Mouse (Mus musculus): ENCODE data around the gene Casc3. TPM values are rescaled to one million over a fixed set of nuclear protein-coding genes. Genes with fewer than 3 reads are reported as not detected.

The Casc3 gene
- total RNA-seq, 4 experiments from 2014 or later: 34.3 to 47.2 (median 41.6) TPM

DNA sequence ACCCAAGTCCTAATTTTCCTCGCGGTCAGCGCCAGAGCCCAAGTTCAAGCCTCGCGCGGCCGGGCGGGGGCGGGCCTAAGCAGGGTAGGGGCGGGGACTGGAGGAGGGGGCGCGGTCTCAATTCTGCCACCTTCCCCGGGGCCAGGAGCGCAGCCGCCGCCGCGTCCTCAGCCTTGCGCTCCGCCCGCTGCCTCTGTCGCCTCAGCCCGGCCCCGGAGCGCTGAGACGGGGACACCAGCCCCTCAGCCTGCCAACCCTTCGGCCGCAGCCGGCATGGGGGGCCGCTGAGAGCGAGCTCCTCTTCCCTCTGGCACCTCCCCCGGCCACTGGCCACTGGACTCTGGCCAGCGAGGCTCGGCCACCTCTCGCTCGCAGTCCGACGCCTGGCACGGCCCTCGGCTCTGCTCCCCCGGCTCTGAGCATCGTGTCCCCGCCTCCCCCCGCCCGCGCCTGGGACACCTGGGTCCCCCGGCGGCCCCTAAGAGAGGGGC is 32.0 kb downstream of the Casc3 start, which contains the start of gene Rapgefl1:
TSS of gene Rapgefl1 (plus strand) at position 135 of the 491 bp plus-strand sequence.
- DNase-seq: peak; percentile 58

DNA sequence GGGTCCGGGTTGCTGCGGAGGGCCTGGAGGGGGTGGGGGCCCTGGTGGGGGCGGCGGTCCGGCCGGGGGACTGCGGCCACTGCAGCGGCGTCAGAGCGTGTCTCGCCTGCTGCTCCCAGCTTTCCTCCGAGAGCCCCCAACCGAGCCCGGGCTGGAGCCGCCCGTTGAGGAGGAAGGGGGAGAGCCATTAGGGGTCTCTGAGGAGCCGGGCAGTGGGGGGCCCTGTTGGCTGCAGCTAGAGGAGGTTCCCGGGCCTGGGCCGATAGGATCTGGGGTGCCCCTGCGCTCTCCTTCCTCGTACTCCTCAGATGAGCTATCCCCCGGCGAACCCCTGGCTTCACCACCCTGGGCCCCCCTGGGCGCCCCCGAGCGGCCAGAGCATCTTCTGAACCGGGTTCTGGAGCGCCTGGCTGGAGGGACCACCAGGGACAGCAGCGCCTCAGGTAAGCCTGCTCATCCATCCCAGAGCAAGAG is 32.6 kb downstream of the Casc3 start:
- DNase-seq: no peak

DNA sequence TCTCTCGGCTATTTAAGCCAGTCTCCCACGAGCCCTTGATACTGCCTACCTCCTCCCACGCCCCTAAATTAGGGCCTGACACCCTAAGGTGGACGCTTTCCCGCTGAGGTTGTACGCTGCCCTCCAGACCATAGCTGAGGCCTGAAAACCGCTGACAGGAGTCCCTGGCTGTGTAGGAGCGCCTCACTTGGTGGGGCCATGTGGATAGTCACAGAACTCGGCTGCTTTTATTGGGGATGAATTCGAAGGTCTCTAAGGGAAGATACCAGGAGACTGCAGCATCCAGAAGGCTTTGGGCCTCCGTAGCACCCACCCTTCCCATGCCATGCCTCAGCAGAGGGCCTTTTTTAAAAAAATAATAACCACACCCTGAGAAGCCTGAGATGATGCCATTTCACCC is 33.2 kb downstream of the Casc3 start:
- DNase-seq: no peak

DNA sequence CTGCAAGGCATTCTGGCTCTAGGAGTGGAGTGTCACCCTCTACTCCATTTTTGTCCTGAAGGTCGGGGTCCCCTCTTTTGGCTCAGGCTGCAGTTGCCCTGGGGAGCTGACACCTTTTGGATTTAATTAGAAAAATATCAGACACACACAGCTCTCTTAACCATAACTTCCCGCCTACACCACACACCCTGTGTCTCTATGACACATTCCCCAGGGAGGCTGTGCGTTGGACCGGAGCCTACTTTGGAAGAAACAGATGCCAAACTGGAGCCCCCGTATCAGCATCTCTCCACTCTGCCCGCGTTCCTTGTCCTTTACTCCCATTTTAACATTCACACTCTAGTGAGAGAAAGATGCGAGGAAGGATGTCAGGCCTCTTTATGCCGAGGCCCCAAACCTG is 33.8 kb downstream of the Casc3 start:
- no peak for DNase-seq

DNA sequence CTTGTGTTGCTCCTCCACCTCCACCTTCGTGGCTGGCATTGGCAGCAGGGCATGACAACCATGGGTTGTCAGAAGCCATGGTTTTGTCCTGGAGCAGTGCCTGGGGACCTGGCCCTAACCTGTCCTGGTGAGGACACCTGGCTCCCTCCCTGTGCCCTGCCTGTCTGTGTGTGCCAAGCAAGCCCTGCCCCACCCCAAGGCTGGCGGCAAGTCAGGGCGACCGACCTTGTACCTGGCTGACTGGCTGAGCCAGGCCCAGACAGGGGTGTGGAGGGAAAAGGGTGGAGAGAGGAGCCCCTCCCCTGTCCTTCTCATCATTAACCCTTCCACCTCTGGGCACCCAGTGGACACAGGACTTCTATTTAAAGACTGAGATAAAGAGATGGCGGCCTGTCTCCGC is 34.7 kb downstream of the Casc3 start:
- DNase-seq: no peak

DNA sequence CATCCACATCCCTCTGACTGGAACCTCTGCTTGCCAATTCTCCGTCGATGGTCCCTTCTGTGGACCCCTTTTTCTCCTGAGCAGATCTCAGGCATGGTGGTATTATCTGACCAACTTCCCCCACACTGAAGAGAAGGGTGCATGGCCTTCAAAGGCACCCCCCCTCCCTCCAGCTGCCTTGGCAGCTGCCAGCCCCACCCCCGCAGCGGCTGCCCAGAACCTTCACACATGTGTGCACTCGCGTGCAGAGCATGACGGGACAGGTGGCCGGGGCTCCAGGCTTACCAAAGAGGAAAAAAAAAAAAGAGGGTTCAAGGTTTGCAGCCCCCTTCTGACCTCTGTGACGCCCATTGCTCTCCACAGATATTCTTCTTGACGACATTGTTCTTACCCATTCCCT is 35.2 kb downstream of the Casc3 start:
- no peak for DNase-seq

DNA sequence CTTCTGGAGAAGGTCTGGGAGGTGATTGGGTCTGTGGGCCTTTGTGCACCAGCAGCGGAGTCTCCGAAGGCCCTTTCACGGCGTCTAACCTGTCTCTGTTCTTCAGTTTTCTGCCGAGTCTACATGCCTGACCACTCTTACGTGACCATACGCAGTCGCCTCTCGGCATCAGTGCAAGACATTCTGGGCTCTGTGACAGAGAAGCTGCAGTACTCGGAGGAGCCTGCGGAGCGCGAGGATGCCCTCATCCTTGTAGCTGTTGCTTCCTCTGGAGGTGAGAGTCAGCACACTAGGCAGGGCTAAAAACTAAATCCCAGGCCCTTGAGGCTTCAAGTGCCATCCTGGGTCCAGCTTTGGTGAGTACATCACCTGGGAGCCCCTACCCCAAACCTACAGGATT is 41.3 kb downstream of the Casc3 start:
- DNase-seq: no peak

DNA sequence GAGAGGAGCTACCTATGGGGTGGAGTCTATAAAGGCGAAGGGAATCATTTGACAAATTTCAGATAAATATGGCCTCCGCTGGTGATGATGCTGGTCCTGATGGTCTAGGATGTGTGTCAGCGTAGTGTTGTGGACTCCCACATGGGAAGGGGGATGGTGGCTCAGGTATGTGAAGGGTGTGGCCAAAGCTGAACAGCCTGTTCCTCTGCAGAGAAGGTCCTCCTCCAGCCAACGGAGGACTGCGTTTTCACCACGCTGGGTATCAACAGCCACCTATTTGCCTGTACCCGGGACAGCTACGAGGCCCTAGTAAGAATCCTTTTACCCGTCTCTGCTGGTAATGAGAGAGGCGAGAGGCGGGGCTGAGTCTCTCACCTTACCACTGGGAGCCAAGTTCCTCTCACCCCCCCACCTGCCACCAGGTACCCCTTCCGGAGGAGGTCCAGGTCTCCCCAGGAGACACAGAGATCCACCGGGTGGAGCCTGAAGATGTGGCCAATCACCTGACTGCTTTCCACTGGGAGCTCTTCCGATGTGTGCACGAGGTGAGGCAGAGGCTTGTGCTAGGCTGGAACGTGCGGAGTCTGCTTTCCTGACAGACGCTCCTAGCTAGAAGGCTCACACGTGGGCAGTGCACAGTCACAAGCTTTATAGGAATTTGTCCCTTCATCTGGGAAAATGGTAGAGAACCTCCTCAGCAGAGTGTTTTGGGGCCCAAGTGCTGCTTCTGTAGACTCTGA is 42.3 kb downstream of the Casc3 start:
- no peak for DNase-seq

DNA sequence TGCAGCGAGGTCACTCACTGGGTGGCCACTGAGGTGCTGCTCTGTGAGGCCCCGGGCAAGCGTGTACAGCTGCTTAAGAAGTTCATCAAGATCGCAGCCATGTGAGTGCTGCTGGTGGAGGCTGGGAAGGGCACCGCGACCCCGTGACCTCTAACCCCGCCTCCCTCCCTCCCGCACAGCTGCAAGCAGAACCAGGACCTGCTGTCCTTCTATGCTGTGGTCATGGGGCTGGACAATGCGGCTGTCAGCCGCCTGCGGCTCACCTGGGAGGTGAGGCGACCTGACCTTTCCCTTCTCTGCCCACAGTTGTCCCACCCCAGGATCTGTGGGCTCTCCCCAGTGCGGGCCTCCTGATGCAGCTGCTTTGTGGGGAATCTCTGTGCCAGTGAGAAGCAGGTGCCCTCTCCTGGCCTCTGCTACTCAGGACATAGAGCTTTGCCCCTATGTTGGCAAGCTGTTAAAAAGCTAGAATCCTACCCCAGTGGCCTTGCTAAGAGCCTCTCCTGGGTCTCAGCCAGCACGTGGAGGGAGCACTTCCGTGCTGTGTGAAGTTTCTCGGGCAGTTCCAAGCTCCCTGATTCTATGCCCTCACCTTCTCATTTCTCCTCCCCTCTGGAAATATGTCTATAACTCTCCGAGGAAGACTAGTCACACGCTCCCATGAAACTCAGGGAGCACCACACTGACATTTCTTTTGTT is 44.6 kb downstream of the Casc3 start:
- DNase-seq: no peak

DNA sequence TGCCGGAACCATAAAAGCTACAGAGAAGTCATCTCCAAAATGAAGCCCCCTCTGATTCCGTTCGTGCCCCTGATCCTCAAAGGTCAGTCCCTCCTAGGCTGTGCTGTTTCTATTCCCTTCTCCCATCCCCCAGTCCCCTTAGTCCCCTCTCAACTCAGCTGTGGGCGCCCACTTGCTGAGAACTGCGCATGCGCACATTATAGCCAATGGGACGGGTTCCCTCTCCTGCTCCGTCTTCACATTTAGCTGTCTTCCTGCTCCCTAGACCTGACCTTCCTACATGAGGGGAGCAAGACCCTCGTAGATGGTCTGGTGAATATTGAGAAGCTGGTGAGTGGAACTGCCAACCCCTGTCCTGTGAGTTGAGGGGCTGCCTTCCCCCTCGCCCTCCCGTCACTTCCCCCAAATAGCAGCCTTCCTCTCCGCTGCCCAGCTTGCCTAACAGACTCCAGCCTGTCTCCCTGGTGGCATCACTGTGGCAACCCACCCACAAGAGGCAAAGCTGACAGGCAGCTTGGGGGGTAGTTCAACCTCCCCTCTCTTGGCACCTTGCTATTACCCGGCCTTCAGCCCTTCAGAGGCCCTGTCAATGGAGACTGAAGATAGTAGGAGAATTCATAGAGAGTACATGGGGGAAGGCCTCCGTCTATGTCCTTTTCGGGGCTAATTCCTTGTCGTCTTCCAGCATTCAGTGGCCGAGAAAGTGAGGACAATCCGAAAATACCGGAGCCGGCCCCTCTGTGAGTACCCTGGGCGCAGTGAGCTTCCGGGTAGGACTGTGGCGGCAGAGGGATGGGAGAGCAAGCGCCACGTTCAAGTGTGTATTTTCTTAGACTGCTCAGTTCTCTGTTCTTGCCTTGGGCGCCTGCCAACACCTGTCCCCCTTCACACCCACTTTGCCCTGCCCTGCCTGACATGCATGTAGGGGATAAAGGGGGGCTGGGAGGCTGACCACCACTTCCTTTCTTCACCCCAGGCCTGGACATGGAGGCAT is 45.7 kb downstream of the Casc3 start:
- DNase-seq: no peak

DNA sequence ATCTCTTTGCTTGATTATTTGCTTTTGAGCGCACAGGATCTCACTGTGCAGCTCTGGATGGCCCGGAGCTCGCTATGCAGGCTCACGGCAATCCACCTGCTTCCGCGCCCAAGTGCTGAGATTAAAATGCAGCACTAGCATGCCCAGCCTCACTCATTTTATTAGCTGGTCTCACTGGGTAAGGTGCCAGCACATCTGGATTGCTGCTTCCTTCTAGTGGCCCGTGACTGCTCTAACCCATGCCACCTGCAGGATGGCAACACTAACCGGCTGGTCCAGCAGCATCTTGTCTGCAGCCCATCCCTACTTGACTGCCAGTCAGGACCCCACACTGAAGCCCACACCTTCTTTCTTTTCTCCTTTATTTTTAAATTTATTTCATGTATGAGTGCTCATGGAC is 49.4 kb downstream of the Casc3 start:
- DNase-seq: no peak

DNA sequence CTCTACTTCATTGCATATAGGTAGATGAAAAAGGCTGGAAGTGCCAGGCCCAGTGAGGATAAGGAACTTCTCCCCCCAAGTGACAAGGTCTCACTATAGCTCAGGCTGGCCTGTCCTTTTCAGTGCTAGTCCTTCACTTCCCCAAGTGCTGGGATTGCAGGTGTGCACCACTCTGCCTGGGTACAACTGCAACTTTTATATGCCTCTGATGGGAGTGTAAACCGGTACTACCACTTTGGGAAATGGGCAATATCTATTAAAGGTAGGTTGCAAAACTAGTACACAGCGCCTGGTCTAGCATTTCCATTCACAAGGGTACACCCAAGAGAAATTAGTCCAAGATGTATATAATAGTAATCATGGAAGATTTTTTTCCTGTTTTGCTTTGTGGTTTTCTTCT is 50.0 kb downstream of the Casc3 start:
- DNase-seq: no peak

DNA sequence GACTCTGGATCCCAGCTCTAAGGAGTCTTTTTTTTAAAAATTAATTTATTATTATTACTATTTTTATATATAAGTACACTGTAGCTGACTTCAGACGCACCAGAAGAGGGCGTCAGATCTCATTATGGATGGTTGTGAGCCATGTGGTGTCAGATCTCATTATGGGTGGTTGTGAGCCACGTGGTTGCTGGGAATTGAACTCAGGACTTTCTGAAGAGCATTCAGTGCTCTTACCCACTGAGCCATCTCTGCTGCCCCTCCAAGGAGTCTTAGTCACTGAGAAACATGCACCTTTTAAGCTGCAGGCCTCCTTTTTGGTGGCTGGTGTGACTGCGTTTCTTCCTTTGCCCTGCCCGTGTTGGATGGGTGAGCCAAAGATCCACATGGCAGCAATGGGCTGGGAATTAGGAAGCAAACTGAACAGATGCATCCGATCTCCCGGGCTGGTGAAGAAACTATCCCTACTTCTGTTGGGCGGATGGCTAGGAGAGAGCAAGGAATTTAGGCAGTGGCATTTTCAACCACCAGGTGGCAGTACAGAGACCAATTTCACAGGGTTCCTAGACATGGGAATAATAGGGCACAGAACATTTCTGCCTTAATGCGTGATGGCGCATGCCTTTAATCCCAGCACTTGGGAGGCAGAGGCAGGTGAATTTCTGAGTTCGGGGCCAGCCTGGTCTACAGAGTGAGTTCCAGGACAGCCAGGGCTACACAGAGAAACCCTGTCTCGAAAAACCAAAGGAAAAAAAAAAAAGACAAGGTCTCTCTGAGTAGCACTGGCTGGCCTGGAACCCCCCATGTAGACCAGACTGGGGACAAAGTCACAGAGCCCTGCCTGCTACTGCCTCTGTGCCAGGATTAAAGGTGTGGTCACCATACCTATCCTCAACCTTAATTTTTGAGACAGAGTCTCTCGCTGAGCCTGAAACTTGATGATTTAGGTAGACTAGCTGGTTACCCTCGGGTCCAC is 54.3 kb downstream of the Casc3 start:
- DNase-seq: peak; percentile 71

DNA sequence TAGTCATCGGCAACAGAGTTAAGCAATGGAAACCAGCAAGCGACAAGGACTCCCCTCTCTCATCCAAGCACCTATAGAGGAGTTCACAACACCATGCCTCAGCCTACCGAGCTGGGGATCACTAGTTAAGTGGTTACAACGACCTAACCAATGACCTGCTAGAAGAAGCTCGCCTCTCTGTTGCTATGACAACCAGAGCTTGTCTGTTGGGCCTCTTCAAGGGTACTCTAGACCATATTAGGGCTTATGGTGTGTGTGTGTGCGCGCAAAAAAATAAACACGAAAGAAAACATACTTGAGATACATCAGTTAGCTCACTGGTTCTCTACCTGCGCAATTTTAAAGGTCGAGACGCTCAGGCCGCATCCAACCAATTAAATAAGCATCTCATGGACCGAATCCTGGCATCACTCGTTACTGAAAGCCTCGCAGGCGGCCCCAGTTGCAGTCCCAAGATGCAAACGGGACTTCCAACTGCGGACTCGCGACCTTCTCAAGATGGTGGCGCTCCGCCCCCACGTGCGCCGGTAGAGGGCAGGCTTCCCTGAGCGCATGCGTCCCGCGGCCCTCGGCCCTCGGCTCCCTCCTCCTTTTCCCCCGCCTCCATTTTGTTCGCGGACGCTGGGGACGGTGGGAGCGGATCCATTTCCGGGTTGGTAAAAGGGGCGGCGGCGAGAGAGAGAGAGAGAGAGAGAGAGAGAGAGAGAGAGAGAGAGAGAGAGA is 58.5 kb downstream of the Casc3 start, which contains the start of gene Wipf2:
TSS of gene Wipf2 (plus strand) at position 611 of the 723 bp plus-strand sequence.
- peak; percentile 93 for DNase-seq

DNA sequence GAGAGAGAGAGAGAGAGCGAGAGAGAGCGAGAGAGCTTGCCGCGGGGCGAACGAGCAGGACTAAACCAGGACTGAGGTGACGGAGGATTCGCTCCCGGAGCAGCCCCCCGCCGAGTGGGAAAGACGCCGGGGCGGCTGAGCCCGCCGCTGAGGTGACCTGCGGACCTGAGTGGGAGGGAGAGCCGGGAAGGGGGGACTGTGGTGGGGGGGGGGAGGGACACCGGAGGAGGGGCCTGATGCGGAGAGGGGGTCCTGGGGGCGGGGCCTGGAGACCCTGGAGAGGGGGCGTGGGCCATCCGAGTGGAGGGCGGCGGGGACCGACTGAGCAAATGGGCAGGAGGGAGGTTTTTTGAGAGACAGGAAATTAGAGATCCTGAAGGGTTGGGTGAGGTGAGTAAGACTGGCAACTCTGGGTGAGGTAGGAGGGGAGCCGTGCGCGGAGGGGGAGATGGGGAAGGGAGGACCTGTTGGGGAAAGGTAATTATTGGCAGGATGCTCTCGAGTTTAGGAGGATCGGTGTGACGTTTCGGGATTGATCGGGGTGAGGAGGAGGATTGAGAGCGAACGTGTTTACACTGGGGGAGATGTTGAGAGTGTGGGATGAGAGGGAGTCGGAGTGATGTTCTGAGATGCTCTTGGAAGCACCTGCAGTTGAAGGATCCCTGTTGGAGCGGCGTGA is 59.2 kb downstream of the Casc3 start:
- DNase-seq: peak; percentile 26

DNA sequence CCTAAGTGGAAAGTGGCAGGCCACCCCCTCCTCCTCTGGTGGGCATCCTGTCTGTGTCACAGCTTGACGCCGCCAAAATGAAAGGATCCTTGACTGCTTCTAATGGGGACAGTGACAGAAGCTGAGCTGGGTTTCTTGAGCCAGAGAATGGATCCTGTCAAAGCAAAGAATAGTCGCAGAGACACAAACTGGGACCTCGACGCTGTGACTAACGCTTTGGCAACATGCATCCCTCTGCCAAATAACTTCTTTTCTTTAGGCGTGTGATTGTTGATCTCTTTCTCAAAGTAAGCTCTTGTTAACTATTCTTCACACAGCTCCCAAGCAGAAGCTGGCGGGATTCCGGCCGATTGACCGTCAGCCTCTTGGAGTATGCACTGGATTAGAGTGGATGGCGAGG is 62.6 kb downstream of the Casc3 start:
- DNase-seq: no peak

DNA sequence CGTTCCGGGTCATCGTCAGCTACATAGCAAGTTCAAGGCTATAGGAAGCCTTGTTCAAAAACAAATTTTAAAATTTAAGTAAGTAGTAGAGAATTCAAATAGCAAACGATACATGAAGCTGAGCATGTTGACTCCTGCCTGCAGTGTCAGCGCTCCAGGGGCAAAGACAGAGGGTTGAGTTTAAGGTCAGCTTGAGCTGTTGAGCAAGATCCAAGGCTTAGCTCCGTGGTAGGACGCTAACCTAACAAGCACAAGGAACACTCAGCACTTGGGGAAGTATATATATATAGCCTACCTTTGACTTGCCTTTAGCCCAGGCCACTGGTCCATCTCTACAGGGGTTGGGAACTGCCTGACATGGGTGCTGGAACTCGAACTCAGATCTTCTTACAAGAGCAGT is 65.2 kb downstream of the Casc3 start:
- no peak for DNase-seq

DNA sequence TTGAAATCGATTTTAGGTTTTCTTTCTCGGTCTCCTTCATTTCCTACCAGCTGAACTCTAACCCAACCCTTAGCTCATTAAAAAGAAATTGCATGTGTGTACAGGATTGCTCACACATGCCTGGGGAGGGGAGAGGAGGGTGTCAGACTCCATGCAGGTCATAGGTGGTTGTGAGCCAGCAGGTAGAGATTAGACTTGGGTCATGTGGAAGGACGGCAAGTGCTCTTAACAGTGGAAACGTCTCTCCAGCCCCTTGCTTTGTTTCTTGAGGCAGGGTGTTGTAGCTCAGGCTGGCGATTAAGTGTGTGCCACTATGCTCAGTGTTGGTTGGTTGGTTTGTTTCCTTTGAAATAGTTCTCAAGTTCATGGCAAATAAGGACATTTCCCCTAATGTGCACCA is 66.1 kb downstream of the Casc3 start:
- DNase-seq: no peak

DNA sequence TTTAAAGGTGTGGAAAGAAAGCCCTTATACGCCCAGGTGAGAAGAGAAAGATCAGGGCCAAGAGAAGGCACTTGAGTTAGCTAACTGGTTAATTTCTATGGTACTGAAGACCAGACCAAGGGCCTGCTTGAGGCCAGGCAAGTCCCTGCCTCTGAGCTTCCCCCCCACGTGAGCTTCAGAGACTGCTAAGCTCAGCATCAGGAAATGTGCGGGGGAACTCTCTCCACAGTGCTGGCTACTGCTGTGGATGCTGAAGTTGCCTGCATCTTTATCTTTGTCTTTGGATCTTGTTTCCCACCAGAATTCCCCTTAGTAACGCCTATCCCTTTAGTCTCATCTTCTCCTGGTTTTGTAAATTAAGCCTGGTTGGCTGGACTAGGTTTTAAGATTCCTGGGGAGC is 66.7 kb downstream of the Casc3 start:
- DNase-seq: no peak

DNA sequence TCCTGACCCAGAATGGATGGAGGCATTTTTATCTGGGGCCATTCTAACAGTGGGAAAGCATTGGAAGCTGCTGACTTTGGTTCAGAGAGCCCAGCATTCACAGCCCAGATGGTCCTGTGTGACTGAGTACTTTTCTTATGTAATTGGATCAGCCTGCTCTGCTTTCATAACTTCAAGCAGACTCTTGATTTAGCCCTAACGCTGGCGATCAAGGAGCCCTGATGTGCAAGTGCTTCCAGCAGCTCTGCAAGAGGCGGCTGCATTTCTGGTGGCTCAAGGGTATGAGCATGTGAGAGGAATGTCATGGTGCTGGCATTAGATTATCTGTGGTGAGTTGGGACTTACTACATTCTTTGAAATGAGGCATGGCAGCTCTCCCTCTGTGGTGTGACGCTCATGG is 67.3 kb downstream of the Casc3 start:
- DNase-seq: no peak
